Mouse (Mus musculus) ES-E14 (cell line): ENCODE measurements around the gene Pold3.

Experiments used
- CHD2 ChIP-seq: IDR thresholded peaks from 2 replicates; pipeline ENCODE4 v1.6.1; 2014; ENCODE audit warnings: mild to moderate bottlenecking, low read depth, low read length, inconsistent platforms
- HCFC1 ChIP-seq: IDR thresholded peaks from 2 replicates; pipeline ENCODE4 v1.6.1; 2012; ENCODE audit warnings: low read length, inconsistent platforms, borderline replicate concordance; ENCODE audit not compliant: insufficient read depth
- MAFK ChIP-seq: IDR thresholded peaks from 2 replicates; pipeline ENCODE4 v1.6.1; 2014; ENCODE audit warnings: mild to moderate bottlenecking, low read depth, low read length, inconsistent platforms; ENCODE audit not compliant: insufficient read depth
- ZC3H11A ChIP-seq: IDR thresholded peaks from 2 replicates; pipeline ENCODE4 v1.6.1; 2012; ENCODE audit warnings: low read depth, mild to moderate bottlenecking, inconsistent platforms, low read length, borderline replicate concordance
- ZNF384 ChIP-seq: IDR thresholded peaks from 2 replicates; pipeline ENCODE4 v1.6.1; 2012; ENCODE audit warnings: low read depth, low read length, inconsistent platforms

DNA sequence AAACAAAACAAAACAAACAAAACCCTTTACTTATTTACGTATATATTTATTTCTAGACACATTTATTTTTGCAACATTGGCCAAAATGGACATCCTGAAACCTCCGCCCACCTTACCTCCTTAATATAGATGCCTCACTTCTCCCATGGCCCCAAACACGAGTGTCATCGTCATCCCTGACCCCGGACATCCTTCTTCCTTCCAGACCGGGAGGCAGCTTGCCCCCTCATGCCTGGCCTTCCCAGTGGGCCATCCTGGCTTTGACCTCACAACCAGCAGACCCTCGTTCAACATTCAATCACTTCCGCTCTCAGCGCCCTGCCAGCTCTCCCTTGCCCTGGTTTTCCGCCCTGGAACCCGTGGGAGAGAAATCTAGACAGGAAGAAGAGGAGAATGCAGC lies 29.3 kb upstream of the Pold3 start:
- TF ChIP-seq CHD2 (no peak), ZC3H11A (no peak), MAFK (no peak), HCFC1 (no peak), ZNF384 (no peak)
